In genomic region chr4:136285348-136285810, GRCm38 (mm10) we compare ENCODE assay signal across 7 mouse cellular contexts. TPM values are rescaled to one million over a fixed set of nuclear protein-coding genes. Genes with fewer than 3 reads are reported as not detected.
DNase-seq lines count a peak whose midpoint lies in the region; ATAC-seq lines count a peak whose summit lies in the region.

No protein-coding gene starts in this region.

- H3K27me3 ChIP-seq in embryonic facial prominence, embryonic 10.5 days (replicated peaks; ENCODE audit: low read depth, poor library complexity, severe bottlenecking), result peaks cover 26% of the 10 kb centered on the region
- peaks cover 26% of the 10 kb centered on the region for H3K27me3 ChIP-seq in limb, embryonic 10.5 days (ENCODE audit: low read depth, poor library complexity, severe bottlenecking)
- H3K27me3 ChIP-seq in midbrain, embryonic 13.5 days, result peaks cover 24% of the 10 kb centered on the region

- H3K9ac ChIP-seq in midbrain, embryonic 13.5 days (replicated peaks), result peak overlapping the region; percentile 85

- H3K4me2 ChIP-seq in midbrain, embryonic 13.5 days (replicated peaks), result peak overlapping the region; percentile 90

- under 1% methylated on average over 25 of the region's 25 CpGs for WGBS in embryonic facial prominence, embryonic 10.5 days
- WGBS in limb, embryonic 10.5 days, result under 1% methylated on average over 25 of the region's 25 CpGs
- WGBS in midbrain, embryonic 13.5 days, result 0% methylated on average over 25 of the region's 25 CpGs

- peak; percentile 94 for DNase-seq in adrenal gland, postnatal 10 days
- peak; percentile 95 for DNase-seq in embryonic facial prominence, embryonic 10.5 days (ENCODE audit: low spot score)
- DNase-seq in kidney, adult 11 months, result peak; percentile 98
- DNase-seq in limb, embryonic 10.5 days (ENCODE audit: low spot score), result peak; percentile 90
- DNase-seq in spleen, adult 12 weeks (ENCODE audit: low spot score), result peak; percentile 84

- H3K27ac ChIP-seq in embryonic facial prominence, embryonic 10.5 days (replicated peaks), result peak overlapping the region; percentile 93
- H3K27ac ChIP-seq in limb, embryonic 10.5 days, result peak overlapping the region; percentile 93
- H3K27ac ChIP-seq in midbrain, embryonic 13.5 days, result peak overlapping the region; percentile 93

- peak; percentile 89 for ATAC-seq in granulocyte monocyte progenitor cell, adult 5-6 weeks (replicated peaks; ENCODE audit: poor library complexity, severe bottlenecking)
- peak; percentile 97 for ATAC-seq in midbrain, embryonic 13.5 days

- peaks cover 60% of the 10 kb centered on the region for H3K4me1 ChIP-seq in embryonic facial prominence, embryonic 10.5 days
- H3K4me1 ChIP-seq in limb, embryonic 10.5 days, result peaks cover 46% of the 10 kb centered on the region
- peaks cover 55% of the 10 kb centered on the region for H3K4me1 ChIP-seq in midbrain, embryonic 13.5 days (replicated peaks)

- H3K9me3 ChIP-seq in embryonic facial prominence, embryonic 10.5 days, result peaks cover 9% of the 10 kb centered on the region
- no peaks in the 10 kb centered on the region for H3K9me3 ChIP-seq in limb, embryonic 10.5 days (replicated peaks)
- 0 out of 2 replicates have a peak, but pooled peaks cover 3% of the 10 kb centered on the region for H3K9me3 ChIP-seq in midbrain, embryonic 13.5 days

- H3K36me3 ChIP-seq in embryonic facial prominence, embryonic 10.5 days (replicated peaks), result peaks cover 33% of the 10 kb centered on the region
- peaks cover 32% of the 10 kb centered on the region for H3K36me3 ChIP-seq in limb, embryonic 10.5 days
- peaks cover 34% of the 10 kb centered on the region for H3K36me3 ChIP-seq in midbrain, embryonic 13.5 days

- peak overlapping the region; percentile 67 for H3K4me3 ChIP-seq in embryonic facial prominence, embryonic 10.5 days
- peak overlapping the region; percentile 70 for H3K4me3 ChIP-seq in limb, embryonic 10.5 days
- peak overlapping the region; percentile 74 for H3K4me3 ChIP-seq in midbrain, embryonic 13.5 days (replicated peaks)

RNA-seq across cellular contexts. Expression of gene Zfp46, which starts 0.9 kb away (rescaled TPM):
- 10 to 100 TPM; 23.3 to 33.0 TPM for total RNA-seq in adrenal gland, postnatal 10 days (2021)
- 24.2 and 26.2 TPM in 2 replicates for polyA plus RNA-seq in embryonic facial prominence, embryonic 10.5 days (2016; fragmentation: Nextera tagmentation; extraction: Ambion mirVana)
- total RNA-seq in granulocyte monocyte progenitor cell, adult 5-6 weeks (2014; fragmentation: Nextera tagmentation), result 4.1 and 7.0 TPM in 2 replicates
- 11.6 and 16.0 TPM in 2 replicates for total RNA-seq in granulocyte monocyte progenitor cell, adult 5-6 weeks (2017)
- polyA plus RNA-seq in limb, embryonic 10.5 days (2016; fragmentation: Nextera tagmentation; extraction: Ambion mirVana), result 20.2 and 24.6 TPM in 2 replicates
- 39.5 and 40.7 TPM in 2 replicates for polyA plus RNA-seq in midbrain, embryonic 13.5 days (2015; fragmentation: Nextera tagmentation; extraction: Ambion mirVana)

RNA-seq across cellular contexts. Expression of gene Hnrnpr, which starts 25.4 kb away (rescaled TPM):
- total RNA-seq in adrenal gland, postnatal 10 days (2021), result 10 to 100 TPM; 67.4 to 94.7 TPM
- 227 and 246 TPM in 2 replicates for polyA plus RNA-seq in embryonic facial prominence, embryonic 10.5 days (2016; fragmentation: Nextera tagmentation; extraction: Ambion mirVana)
- 128 and 164 TPM in 2 replicates for total RNA-seq in granulocyte monocyte progenitor cell, adult 5-6 weeks (2014; fragmentation: Nextera tagmentation)
- total RNA-seq in granulocyte monocyte progenitor cell, adult 5-6 weeks (2017), result 172 and 194 TPM in 2 replicates
- polyA plus RNA-seq in limb, embryonic 10.5 days (2016; fragmentation: Nextera tagmentation; extraction: Ambion mirVana), result 219 and 255 TPM in 2 replicates
- 254 and 270 TPM in 2 replicates for polyA plus RNA-seq in midbrain, embryonic 13.5 days (2015; fragmentation: Nextera tagmentation; extraction: Ambion mirVana)

RNA-seq across cellular contexts. Expression of gene Tcea3, which starts 37.9 kb away (rescaled TPM):
- total RNA-seq in adrenal gland, postnatal 10 days (2021), result 10 to 100 TPM; 15.1 to 22.7 TPM
- 0.83 and 0.97 TPM in 2 replicates for polyA plus RNA-seq in embryonic facial prominence, embryonic 10.5 days (2016; fragmentation: Nextera tagmentation; extraction: Ambion mirVana)
- not detected in 2 replicates for total RNA-seq in granulocyte monocyte progenitor cell, adult 5-6 weeks (2014; fragmentation: Nextera tagmentation)
- not detected in 2 replicates for total RNA-seq in granulocyte monocyte progenitor cell, adult 5-6 weeks (2017)
- polyA plus RNA-seq in limb, embryonic 10.5 days (2016; fragmentation: Nextera tagmentation; extraction: Ambion mirVana), result 1.5 and 1.8 TPM in 2 replicates
- 0.87 and 1.1 TPM in 2 replicates for polyA plus RNA-seq in midbrain, embryonic 13.5 days (2015; fragmentation: Nextera tagmentation; extraction: Ambion mirVana)

Comparison
In these comparisons a context has a peak if more than half of its experiments do, and no peak if none do; other contexts are left out.
1. Peak in every context shown above with its lines: DNase-seq, ATAC-seq, H3K4me3 ChIP-seq and H3K27ac ChIP-seq.